Mouse (Mus musculus) embryonic facial prominence, embryonic 10.5 days (tissue): ENCODE measurements around the gene H3f3b. TPM values are rescaled to one million over a fixed set of nuclear protein-coding genes. Genes with fewer than 3 reads are reported as not detected.
A peak's percentile ranks its signal among the peaks of the same experiment; 100 is the strongest.

Source experiments
- DNase-seq: peaks from one replicate; pipeline ENCODE4 v3.0.0-alpha.2; 2017; ENCODE audit warnings: low spot score
- H3K27ac ChIP-seq: fragments of 300-500 bp; sonication (generic); replicated peaks from 2 replicates; pipeline ENCODE4 v1.5.1; 2016; ENCODE audit warnings: mild to moderate bottlenecking
- H3K27me3 ChIP-seq: fragments of 300-500 bp; sonication (generic); replicated peaks from 2 replicates; pipeline ENCODE4 v1.6.1; 2016; ENCODE audit warnings: low read depth, mild to moderate bottlenecking; ENCODE audit not compliant: poor library complexity, severe bottlenecking
- H3K36me3 ChIP-seq: fragments of 300-500 bp; sonication (generic); replicated peaks from 2 replicates; pipeline ENCODE4 v1.6.1; 2016; ENCODE audit warnings: mild to moderate bottlenecking, moderate library complexity
- H3K4me1 ChIP-seq: fragments of 300-500 bp; sonication (generic); 2 replicates; pipeline ENCODE4 v1.6.1; 2016
- H3K4me3 ChIP-seq: fragments of 300-500 bp; sonication (generic); 2 replicates; pipeline ENCODE4 v1.5.1; 2016; ENCODE audit warnings: mild to moderate bottlenecking, moderate library complexity
- H3K9me3 ChIP-seq: fragments of 300-500 bp; sonication (generic); 2 replicates; pipeline ENCODE4 v1.6.1; 2016; ENCODE audit warnings: mild to moderate bottlenecking
- WGBS: fragments of 180-500 bp; shearing (Covaris S2); methylation state at CpG from one replicate; pipeline ENCODE4 v1.1.7; 2016; 5-methylcytosine and 5-hydroxymethylcytosine counted together
- polyA plus RNA-seq: library from polyadenylated mRNA; unstranded; fragments of >200 nt; fragmentation: Nextera tagmentation; extraction: Ambion mirVana; gene quantifications from 2 replicates; pipeline ENCODE4 v1.2.1, GENCODE M21; 2016

Gene H3f3b
- polyA plus RNA-seq, 1 experiment from 2014 or later = 1,981 TPM

DNA sequence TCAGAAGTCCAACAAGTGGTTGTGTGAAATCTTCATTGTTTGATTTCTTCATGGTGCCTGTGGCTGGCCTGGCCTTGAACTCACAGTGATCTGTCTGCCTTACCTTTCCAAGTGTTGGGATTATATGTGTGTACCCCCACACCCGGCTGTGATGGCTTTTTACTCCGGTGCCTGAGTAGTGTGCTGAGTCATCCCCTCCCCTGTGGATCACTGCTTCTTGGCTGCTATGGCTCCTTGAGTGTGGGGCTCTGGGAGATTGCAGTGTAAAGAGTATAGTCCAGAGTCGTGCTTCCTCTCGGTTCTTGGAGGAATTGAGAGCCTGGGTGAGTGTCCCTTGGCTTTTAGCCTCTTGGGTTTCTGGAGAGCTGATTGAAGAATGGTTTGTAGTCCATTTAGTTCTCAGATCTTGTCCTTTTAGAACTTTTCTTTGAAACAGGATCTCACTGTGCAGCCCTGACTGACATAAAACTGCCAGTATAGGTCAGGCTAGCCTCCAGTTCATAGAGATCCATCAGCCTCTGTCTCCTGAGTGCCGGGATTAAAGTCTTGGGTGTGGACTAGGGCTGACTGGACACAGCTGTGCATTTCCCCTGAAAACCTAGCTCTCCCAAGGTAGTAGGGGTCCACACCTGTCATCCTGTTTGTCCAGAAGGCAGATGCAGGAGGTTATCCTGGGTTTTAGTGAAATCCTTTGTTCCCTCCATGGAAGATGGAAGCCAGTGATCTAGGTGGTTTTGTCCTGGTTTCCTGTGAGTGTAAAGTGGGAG, 14.8 kb upstream of the H3f3b start:
- no peak overlapping the region for H3K27ac ChIP-seq
- peaks cover 97% of the 10 kb centered on the region for H3K36me3 ChIP-seq
- WGBS = 91% methylated on average over 5 of the region's 5 CpGs
- H3K9me3 ChIP-seq = 0 out of 2 replicates have a peak, but pooled peaks cover 3% of the 10 kb centered on the region
- no peaks in the 10 kb centered on the region for H3K4me1 ChIP-seq
- no peak overlapping the region for H3K4me3 ChIP-seq
- no peaks in the 10 kb centered on the region for H3K27me3 ChIP-seq
- DNase-seq = no peak

GRCm38 (mm10) chr11:116041833-116042232, 14.1 kb upstream of the H3f3b start:
- 0 out of 2 replicates have a peak, but pooled peaks cover 3% of the 10 kb centered on the region for H3K9me3 ChIP-seq
- H3K4me3 ChIP-seq = no peak overlapping the region
- WGBS = 93% methylated on average over 2 of the region's 2 CpGs
- DNase-seq = no peak
- no peaks in the 10 kb centered on the region for H3K27me3 ChIP-seq
- H3K27ac ChIP-seq = no peak overlapping the region
- no peaks in the 10 kb centered on the region for H3K4me1 ChIP-seq
- peaks cover 92% of the 10 kb centered on the region for H3K36me3 ChIP-seq

GRCm38 (mm10) chr11:116040593-116040992, 12.8 kb upstream of the H3f3b start:
- 0 out of 2 replicates have a peak, but pooled peaks cover 3% of the 10 kb centered on the region for H3K9me3 ChIP-seq
- no peak overlapping the region for H3K4me3 ChIP-seq
- H3K36me3 ChIP-seq = peaks cover 85% of the 10 kb centered on the region
- H3K27ac ChIP-seq = no peak overlapping the region
- WGBS = 89% methylated on average over 6 of the region's 6 CpGs
- DNase-seq = no peak
- H3K27me3 ChIP-seq = no peaks in the 10 kb centered on the region
- no peaks in the 10 kb centered on the region for H3K4me1 ChIP-seq

DNA sequence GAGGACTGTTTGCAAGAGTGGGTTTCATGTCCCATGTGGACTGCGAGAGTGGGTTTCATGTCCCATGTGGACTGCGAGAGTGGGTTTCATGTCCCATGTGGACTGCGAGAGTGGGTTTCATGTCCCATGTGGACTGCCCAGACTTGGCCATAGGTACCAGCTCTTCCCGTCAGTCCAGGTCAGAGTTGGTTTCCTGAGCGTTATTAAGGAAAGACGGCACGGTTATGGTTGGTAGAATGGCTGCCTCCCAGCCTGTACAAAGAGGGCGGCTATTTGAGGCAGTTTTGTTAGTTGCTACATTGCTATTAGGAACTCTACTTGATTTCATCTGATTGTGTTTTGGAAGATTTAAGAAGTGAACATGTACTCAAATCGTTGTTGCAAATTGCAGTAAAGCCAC, 10.1 kb upstream of the H3f3b start:
- H3K4me3 ChIP-seq = no peak overlapping the region
- no peak overlapping the region for H3K27ac ChIP-seq
- 0 out of 2 replicates have a peak, but pooled peaks cover 3% of the 10 kb centered on the region for H3K9me3 ChIP-seq
- no peak for DNase-seq
- peaks cover 3% of the 10 kb centered on the region; the same call in 1 of the 2 replicates for H3K4me1 ChIP-seq
- WGBS = 94% methylated on average over 9 of the region's 9 CpGs
- H3K36me3 ChIP-seq = peaks cover 81% of the 10 kb centered on the region
- no peaks in the 10 kb centered on the region for H3K27me3 ChIP-seq

DNA sequence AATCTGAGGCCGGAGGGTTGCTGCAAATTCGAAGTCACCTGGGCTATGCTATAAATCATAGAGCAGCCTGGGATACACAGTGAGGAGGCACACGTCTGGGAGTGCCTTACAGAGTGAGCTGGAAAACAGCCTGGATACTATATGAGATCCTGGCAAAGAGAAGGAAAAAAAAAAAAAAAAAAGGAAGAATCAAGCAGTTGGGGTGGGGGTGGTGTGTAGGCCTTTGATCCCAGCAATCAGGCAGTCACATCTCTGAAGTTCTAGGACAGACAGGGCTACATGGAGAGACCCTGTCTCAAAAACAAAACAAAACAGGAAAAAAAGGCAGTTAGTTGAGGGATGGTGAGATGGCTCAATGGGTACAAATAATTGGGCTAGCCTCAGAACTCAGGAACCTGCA, 8.9 kb upstream of the H3f3b start:
- H3K27me3 ChIP-seq = no peaks in the 10 kb centered on the region
- H3K27ac ChIP-seq = no peak overlapping the region
- peaks cover 10% of the 10 kb centered on the region for H3K4me1 ChIP-seq
- DNase-seq = no peak
- WGBS = 93% methylated on average over 3 of the region's 3 CpGs
- H3K9me3 ChIP-seq = no peaks in the 10 kb centered on the region
- H3K4me3 ChIP-seq = no peak overlapping the region
- peaks cover 79% of the 10 kb centered on the region for H3K36me3 ChIP-seq

GRCm38 (mm10) chr11:116034584-116034983, 6.8 kb upstream of the H3f3b start:
- peaks cover 20% of the 10 kb centered on the region for H3K4me1 ChIP-seq
- no peaks in the 10 kb centered on the region for H3K9me3 ChIP-seq
- H3K4me3 ChIP-seq = no peak overlapping the region
- no peak for DNase-seq
- no peak overlapping the region for H3K27ac ChIP-seq
- H3K36me3 ChIP-seq = peaks cover 62% of the 10 kb centered on the region
- no peaks in the 10 kb centered on the region for H3K27me3 ChIP-seq
- 95% methylated on average over 6 of the region's 6 CpGs for WGBS

- no peaks in the 10 kb centered on the region for H3K9me3 ChIP-seq
- peaks cover 36% of the 10 kb centered on the region for H3K36me3 ChIP-seq
- peaks cover 23% of the 10 kb centered on the region for H3K4me1 ChIP-seq
- H3K4me3 ChIP-seq = peak overlapping the region; percentile 84
- WGBS = 34% methylated on average over 14 of the region's 14 CpGs
- no peak for DNase-seq
- H3K27ac ChIP-seq = peak overlapping the region; percentile 98
- no peaks in the 10 kb centered on the region for H3K27me3 ChIP-seq
Observed at GRCm38 (mm10) chr11:116030898-116031845, 3.4 kb upstream of the H3f3b start.

GRCm38 (mm10) chr11:116030088-116030897, 2.5 kb upstream of the H3f3b start, which contains the start of gene Unk:
Gene Unk (plus strand): TSS chr11:116030322.
- Histone ChIP-seq H3K9me3 (no peaks in the 10 kb centered on the region), H3K27me3 (no peaks in the 10 kb centered on the region), H3K36me3 (peaks cover 34% of the 10 kb centered on the region), H3K4me1 (peaks cover 23% of the 10 kb centered on the region), H3K27ac (peak within 1 kb of the TSS; percentile 98), H3K4me3 (peak within 1 kb of the TSS; percentile 84)
- DNase-seq = peak; percentile 97
- under 1% methylated on average over 67 of the region's 67 CpGs for WGBS

DNA sequence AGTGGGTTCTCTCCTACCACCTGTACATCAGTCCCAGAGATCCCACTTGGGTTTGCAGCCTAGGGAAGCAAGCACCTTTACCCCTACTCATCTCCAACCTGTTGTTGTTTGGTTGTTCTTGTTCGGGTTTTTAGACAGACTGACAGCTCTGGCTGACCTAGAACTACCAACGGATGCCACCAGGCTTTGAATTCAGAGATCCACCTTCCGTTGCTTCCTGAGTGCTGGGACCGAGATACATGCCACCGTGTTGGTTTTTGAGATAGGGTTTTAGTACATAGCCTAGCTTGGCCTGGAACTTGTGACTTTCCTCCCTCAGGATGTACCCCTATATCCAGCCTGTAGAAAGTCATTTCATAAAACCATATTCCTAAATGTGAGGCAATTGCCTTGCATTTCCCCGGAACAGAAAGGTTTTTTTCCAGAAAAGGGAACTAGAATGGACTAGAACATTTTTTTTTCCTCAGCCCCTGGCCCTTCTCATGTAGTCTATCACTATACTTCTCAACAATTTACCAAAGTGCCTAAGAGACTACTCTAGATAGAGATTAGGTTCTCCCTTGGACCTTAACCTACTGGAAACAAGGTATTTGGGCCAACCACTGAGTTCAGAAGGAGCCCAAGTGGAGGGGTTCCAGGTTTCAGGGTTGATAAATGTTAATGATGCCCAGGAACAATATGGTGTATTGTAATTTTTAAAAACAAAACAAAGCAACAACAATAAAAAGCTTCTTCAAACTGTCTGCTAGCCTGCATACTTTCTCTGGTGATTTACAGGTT, 1.5 kb upstream of the H3f3b start:
- no peaks in the 10 kb centered on the region for H3K9me3 ChIP-seq
- peak overlapping the region; percentile 98 for H3K27ac ChIP-seq
- peak overlapping the region; percentile 84 for H3K4me3 ChIP-seq
- no peak for DNase-seq
- 80% methylated on average over 6 of the region's 6 CpGs for WGBS
- H3K27me3 ChIP-seq = no peaks in the 10 kb centered on the region
- peaks cover 23% of the 10 kb centered on the region for H3K4me1 ChIP-seq
- H3K36me3 ChIP-seq = peaks cover 25% of the 10 kb centered on the region

DNA sequence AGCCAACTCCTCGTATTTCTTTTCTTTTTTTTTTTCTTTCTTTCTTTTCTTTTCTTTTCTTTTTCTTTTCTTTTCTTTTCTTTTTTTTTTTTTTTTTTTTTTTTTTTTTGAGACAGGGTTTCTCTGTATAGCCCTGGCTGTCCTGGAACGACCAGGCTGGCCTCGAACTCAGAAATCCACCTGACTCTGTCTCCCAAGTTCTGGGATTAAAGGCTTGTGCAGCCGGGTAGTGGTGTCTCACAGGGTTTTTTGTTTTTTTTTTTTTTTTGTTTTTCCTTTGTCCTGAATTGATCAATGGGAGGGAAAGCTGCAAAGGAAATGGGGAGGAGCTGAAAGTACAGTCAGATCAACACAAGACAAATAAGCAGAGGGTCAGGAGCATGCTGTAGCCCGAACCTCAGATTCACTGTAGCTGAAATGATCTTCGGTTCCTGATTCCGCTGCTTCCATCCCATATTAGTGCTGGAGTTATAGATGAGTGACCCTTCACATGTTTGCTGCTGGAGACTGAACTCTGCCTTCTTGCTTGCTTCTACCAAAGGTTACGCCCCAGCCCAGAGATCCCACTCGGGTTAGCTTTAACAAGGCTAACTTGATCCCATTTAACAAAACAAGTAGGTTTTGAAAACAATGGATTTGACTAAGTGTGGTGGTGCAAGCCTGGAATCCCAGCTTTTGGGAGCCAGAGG, 559 bp upstream of the H3f3b start:
- H3K27ac ChIP-seq = no peak overlapping the region
- H3K27me3 ChIP-seq = no peaks in the 10 kb centered on the region
- no peak overlapping the region for H3K4me3 ChIP-seq
- H3K36me3 ChIP-seq = peaks cover 21% of the 10 kb centered on the region
- WGBS = 86% methylated on average over 9 of the region's 9 CpGs
- no peaks in the 10 kb centered on the region for H3K9me3 ChIP-seq
- peaks cover 23% of the 10 kb centered on the region for H3K4me1 ChIP-seq
- DNase-seq = no peak
